Mouse (Mus musculus) cortical plate, adult 2 months (tissue): ENCODE measurements around the gene Slc29a2.

ENCODE experiments used
- CTCF ChIP-seq: fragments of 200-500 bp; IDR thresholded peaks from 2 replicates; pipeline ENCODE4 v1.5.1; 2011; ENCODE audit warnings: mild to moderate bottlenecking, control low read depth, low read length; ENCODE audit not compliant: insufficient read depth; ENCODE audit errors: extremely low read depth
- POLR2A ChIP-seq: fragments of 200-500 bp; IDR thresholded peaks from 2 replicates; pipeline ENCODE4 v1.6.1; 2011; ENCODE audit warnings: mild to moderate bottlenecking, low read length, control low read depth; ENCODE audit not compliant: insufficient read depth; ENCODE audit errors: extremely low read depth

DNA sequence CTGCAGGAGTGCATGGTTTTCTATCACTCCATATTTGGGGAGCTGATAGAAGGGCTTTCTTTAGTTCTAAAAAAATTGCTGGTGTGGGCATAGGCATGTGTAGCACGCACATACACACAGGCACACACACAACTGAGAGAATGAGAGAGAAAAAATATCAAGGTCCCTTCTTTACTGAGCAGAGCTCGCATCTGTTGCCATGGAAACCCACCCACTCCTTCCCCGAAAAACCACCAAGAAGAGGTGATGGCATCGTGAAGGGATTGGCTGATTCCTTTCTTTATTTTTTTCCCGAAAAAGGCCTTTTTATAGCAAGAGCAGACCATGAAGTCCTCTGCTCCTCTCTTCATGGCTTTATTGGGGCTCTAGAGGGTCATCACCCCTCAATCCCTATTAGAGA lies 29.6 kb upstream of the Slc29a2 start:
- TF ChIP-seq POLR2A (no peak), CTCF (no peak)
